Mouse (Mus musculus) thymus, postnatal 4 days (tissue): ENCODE data around the gene Ablim2.

Source experiments
- DNase-seq: peaks from one replicate; pipeline ENCODE4 v3.0.0; 2021

The Ablim2 gene

GRCm38 (mm10) chr5:35815051-35815450 is 57.4 kb downstream of the Ablim2 start:
- DNase-seq, result no peak

DNA sequence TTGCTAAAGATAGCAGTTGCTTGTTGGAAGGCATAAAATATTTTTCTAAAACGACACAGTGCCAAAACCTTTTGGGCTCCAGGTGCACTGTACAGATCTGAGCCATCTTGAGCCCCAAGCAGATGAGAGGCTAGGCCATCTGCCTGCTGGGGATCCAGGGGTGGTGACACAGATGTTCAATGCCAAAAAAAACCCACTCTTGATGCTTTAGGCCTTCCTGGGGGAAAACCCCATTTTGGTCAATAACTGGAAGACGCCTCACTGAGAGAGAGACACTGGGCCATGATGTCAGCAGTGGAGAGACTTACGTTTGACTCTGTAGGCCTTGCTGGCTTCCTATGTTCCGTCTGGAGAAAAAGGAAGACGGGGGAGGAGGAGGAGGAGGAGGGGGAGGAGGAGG is 59.6 kb downstream of the Ablim2 start:
- no peak for DNase-seq

DNA sequence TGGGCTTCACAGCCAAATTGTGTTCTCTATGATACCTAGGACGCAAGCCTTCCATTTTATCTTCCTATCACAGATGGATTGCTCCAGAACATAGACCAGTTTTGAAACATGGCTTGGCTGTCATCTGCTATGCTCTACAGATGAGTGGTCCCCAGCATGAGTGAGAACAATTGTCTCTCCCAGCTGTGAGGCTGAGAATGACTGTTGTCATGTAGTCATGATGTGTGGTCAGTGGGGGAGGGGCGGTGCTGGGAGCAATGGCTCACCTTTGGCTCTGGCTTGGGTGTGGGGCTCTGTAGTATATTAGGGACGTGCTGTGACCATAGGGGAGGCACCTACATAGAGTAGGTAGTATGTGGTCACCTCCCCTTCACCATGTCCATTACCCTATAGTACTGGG is 60.2 kb downstream of the Ablim2 start:
- peak; percentile 33 for DNase-seq

DNA sequence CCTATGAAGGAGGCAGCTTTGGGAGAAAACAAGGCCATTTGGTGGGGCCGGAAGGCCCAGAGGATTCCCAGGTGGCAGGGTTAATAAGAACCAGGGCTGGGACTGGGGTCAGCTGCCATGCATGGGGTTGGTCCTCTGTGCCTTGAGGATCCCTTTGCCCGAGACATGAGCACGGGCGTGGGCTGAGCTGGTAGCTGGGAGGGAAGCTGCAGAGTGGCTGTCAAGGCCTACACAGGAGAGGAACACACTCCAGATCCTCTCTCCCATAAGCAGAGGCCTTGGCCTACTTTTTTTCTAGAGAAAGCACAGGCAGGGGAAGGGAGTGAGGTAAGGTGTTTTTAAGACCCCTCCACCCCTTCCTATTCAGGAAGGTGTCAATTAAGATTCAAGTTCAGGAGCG is 65.0 kb downstream of the Ablim2 start:
- DNase-seq, result no peak

- DNase-seq, result no peak
Observed at GRCm38 (mm10) chr5:35826465-35826864, 68.8 kb downstream of the Ablim2 start.

DNA sequence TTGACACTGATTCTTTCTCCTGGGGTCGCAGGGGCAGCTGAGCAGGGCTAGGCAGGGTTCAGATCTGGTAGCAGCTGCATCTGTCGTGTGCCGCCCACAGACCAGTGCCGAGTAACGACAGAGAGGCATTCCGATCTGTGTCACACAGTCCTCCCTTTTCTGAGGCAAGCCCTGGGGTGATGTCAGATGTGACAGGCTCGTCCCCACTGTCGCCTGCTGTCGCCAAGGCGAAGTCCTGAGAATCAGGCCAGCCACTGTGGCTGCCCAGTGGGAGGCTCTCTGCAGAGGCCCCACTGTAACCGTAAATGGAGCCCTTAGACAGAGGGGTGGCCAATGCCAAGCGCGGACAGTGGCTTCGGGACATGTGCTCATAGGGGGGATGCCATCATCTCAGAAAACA is 69.4 kb downstream of the Ablim2 start:
- DNase-seq, result no peak

- DNase-seq, result no peak
Observed at GRCm38 (mm10) chr5:35827856-35828255, 70.2 kb downstream of the Ablim2 start.

DNA sequence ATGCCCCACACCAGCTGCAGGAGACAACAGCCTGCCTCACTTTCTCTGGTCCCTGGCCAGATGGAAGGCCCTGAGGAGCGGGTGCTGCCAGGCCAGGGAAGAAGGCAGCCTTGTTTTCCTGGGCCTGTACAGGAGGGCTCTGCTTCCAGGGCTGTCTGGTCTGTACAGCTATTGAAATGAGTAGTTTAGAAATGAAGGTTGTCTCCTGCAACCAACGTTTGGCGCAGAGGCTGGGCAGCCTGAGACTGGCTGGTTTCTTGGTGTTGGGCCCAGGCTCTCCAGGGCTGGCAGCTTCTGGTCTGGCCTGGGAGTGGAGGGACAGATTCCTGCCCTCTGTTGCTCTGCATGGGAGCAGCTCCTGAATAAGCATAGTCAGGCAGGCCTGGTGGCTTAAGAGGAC is 72.4 kb downstream of the Ablim2 start:
- no peak for DNase-seq

DNA sequence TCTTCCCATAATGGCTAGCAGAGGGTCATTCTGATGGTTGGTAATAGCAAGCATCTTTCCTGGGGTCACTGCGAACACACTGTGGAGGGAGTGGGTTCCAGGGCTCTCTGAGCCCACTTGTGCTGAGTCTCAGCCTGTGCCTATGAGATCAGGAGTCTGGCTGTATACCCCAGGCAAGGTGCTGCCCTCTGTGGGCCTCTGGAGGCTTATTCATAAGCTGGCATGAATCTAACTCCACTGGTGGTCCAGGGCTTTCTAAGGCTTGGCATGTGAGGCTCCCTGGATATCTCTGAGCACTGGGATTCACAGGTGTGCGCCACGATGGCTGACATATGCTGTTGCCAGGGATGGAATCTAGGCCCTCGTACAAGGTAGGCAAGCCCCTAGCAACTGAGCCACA is 76.2 kb downstream of the Ablim2 start:
- no peak for DNase-seq

GRCm38 (mm10) chr5:35836992-35837391 is 79.3 kb downstream of the Ablim2 start:
- DNase-seq, result no peak

DNA sequence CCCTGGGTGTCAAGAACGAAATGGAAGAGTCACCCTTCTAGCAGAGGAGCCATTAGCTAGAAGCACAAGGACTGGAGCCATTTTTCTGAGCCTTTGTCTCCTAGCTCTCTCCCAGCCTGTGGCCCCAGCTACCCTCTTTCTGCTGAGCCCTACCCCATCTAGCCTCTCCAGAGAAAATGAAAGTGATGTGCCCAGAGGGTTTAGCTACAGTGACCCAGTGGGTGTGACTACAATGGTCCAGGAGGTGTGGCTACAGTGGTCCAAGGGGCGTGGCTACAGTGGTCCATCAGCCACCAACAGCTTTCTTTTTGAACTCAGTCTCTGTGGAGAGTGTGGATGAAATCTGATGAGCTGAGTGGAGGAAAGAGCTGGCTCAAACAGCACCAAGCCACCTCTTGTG is 81.6 kb downstream of the Ablim2 start:
- DNase-seq, result no peak

- DNase-seq, result no peak
Observed at GRCm38 (mm10) chr5:35851485-35851884, 93.8 kb downstream of the Ablim2 start.

- no peak for DNase-seq
Observed at GRCm38 (mm10) chr5:35853463-35853862, 95.8 kb downstream of the Ablim2 start.

- DNase-seq, result no peak
Observed at GRCm38 (mm10) chr5:35856245-35856644, 98.6 kb downstream of the Ablim2 start.

DNA sequence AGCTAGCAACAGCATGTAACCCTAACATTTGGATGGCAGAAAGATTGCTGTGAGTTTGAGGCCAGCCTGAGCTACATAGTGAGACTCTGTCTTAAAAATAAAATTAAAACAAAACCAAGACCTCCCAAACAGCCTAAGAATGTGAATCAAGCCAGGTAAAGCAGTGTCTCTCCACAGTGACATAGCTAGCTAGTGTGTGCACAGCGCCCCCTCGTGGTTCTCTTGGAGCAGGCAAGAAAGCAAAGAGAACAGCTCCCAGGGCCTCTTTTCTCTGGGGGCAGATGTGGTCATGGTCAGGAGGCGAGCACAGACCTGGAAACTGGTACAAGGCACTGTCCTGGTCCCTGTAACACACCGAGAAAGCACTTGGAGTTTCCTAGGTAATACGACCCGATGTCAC is 100.4 kb downstream of the Ablim2 start:
- DNase-seq, result peak; percentile 87

GRCm38 (mm10) chr5:35861456-35861855 is 103.8 kb downstream of the Ablim2 start:
- no peak for DNase-seq

- DNase-seq, result no peak
Observed at GRCm38 (mm10) chr5:35869973-35870372, 112.3 kb downstream of the Ablim2 start.

DNA sequence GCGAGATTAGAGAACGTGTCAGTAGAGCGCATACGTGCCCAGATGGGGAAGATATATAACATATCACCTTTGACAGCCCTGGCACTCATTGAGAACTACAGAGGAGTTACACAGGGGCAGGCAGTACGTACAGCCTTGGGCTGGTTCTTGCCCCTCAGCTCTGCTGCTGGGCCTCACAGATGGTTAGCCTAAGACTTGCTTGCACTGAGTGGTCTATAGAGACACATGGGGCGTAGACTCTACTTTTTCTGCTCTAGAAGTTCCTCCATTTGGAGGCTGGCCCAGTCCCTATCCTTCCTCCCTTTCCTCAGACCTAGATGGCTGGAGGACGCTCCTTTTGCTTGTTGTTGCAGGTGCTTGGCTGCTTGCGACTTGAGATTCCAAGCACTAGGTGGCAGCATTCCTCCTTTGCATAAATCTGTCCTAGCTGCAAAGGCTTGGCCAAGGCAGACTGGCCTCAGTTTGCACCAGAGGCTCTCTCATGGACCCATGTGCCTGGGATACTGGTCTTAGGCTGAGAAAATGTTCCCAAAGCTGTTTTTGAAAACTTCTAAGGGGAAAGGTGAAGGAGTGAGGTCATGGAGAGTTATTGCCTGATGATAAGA is 112.8 kb downstream of the Ablim2 start:
- DNase-seq, result peak; percentile 74

DNA sequence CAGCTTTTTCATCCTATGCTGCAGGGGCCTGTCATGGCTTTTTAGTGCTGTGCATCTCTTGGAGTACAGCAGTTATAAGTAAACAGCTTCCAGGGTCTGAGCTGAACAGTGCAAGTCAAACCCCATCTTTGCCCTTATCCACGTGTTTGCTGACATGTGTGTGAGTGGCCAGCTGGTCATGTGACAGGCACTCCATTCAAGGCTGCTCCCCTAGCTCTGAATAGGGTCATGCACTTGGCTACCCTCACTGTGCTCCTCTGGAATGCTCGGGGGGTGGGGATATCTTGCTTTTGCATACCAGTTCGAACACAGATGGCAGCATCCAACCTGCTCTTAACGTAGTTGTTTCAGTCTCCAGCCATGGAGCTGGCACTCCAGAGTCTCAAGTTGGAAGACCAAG is 115.7 kb downstream of the Ablim2 start:
- no peak for DNase-seq

- no peak for DNase-seq
Observed at GRCm38 (mm10) chr5:35876236-35876635, 118.6 kb downstream of the Ablim2 start.

- no peak for DNase-seq
Observed at GRCm38 (mm10) chr5:35879199-35879598, 121.5 kb downstream of the Ablim2 start.

- DNase-seq, result no peak
Observed at GRCm38 (mm10) chr5:35882391-35882790, 124.7 kb downstream of the Ablim2 start.

GRCm38 (mm10) chr5:35884262-35884661 is 126.6 kb downstream of the Ablim2 start:
- DNase-seq, result peak; percentile 69

DNA sequence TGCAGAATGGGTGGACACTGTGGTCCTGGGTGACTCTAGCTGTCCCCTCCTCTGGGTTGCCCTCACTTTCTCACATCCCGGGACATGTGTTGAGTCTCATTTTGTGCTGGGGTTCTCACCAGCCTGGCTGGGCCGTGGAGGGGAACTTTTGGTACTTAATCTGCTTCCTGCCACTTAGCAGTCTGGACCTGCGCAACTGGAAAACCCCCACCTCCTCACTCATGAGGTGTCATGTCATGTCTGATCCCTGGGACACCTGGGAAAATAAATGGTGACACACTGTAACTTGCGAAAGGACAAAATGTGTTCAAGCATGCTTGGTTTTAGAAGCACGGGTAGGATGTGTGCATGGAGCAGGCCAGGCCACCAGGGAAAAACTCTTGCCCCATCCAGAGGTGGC is 127.0 kb downstream of the Ablim2 start:
- no peak for DNase-seq

DNA sequence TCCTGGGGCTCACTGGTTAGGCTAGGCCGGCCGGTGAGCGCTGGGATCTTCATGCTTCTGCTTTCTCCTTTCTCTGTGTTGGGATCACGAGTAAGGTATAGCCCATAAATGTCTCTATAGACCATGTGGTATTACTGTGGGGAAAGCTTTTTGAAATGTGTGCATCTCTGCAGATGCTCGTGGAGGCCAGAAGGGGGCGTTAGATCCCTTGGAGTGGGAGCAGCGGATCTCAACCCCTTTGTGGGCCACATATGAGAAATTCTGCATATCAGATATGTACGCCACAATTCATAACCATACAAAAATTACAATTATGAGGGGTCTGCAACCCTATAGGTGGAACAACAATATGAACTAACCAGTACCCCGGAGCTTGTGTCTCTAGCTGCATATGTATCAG is 131.3 kb downstream of the Ablim2 start:
- no peak for DNase-seq

GRCm38 (mm10) chr5:35889641-35890040 is 132.0 kb downstream of the Ablim2 start:
- DNase-seq, result no peak
